Mouse (Mus musculus): ENCODE measurements around the gene Rbm20.

Rbm20 gene

GRCm38 (mm10) chr19:53717364-53717763, 40.3 kb downstream of the Rbm20 start:
- DNase-seq (ENCODE audit: low spot score in 2 of 2), result no peak

GRCm38 (mm10) chr19:53722186-53722585, 45.1 kb downstream of the Rbm20 start:
- DNase-seq (ENCODE audit: low spot score in 2 of 2), result no peak

DNA sequence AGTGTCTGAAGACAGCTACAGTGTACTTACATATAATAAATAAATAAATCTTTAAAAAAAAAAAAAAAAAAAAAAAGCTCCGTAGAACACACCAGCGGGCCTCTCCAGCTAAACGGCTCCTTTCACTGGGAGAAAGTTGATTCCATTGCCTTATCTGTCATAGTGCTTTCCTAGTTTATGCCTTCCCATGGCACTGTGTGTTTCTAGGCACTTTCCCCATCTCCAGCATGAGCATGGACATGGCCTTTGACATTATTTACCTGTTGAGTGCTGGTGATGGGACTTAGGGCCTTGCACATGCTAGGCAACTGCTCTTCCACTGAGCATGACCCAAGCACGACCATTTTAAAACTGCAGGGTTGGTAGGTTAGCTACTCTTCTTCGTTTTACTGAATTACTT, 46.9 kb downstream of the Rbm20 start:
- DNase-seq (ENCODE audit: low spot score in 2 of 2), result no peak

DNA sequence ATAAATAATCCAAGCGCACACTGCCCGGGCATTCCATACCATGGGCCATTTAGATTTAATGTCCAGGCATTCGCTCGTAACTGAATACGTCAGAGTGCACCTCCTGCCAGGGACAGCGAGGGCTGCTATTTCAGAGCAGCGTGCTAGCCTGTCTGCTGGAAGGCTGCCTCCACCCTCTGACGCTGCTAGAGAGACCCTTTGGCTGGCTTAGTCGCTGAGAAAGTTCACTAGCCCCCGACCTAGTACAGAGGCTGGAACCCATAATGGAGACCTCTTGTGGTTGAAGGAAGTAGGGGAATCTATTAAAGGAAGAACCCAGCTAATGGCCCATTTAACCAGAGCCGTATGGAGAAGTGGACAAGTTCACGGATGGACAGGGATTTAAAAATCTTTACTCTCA, 49.2 kb downstream of the Rbm20 start:
- no peak for DNase-seq (ENCODE audit: low spot score in 2 of 2)

GRCm38 (mm10) chr19:53726755-53727154, 49.6 kb downstream of the Rbm20 start:
- no peak for DNase-seq (ENCODE audit: low spot score in 2 of 2)

DNA sequence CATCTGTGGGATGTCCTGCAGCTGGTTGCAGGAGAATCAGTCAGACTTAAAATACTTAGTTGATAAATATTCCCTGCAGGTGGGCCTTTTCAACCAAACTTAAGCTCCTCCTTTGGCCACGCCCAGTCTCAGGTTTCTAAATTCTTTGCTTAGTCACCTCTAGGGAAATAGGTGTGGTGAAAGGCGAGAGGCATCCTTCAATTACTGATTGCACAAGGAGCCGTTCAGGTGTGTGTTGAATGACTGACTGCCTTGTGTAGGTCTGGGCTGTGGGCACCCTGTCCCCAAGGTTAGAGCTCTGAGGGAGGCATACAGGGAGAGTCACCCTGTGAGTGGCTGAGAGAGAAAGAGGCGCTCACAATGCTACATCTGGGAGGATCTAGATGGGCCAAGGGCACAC, 50.2 kb downstream of the Rbm20 start:
- no peak for DNase-seq (ENCODE audit: low spot score in 2 of 2)

DNA sequence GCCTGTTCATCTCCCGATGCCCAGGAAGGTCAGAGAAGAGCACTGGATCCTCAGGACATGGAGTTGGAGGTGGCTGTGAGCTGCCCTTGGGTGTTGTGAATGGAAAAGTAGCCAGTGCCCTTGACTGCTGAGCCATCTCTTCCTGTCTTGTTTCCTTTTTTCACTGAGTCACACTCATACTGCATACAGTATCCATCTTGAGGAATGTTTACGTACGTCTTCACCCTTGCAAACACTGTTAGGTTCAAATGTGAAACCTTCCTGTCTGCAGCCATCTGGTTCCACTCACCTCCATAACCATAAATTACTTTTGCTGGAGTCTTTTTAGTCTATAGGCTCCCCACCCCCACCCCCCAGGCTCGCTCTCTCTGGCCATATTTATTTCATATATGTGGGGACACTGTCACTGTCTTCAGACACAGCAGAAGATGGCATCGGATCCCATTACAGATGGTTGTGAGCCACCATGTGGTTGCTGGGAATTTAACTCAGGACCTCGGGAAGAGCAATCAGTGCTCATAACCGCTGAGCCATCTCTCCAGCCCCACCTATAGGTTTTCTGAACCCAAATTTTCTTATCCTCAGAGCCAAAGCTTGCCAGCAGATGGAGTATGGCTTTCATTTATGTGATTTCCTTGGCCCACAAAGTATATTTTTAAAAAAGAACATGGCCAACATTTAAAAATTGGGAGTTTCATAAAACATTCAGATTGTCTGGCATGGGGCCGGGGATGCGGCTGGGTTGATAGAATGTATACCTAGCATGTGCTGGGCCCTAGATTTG, 51.0 kb downstream of the Rbm20 start:
- no peak for DNase-seq (ENCODE audit: low spot score in 2 of 2)

GRCm38 (mm10) chr19:53729919-53730318, 52.8 kb downstream of the Rbm20 start:
- no peak for DNase-seq (ENCODE audit: low spot score in 2 of 2)

DNA sequence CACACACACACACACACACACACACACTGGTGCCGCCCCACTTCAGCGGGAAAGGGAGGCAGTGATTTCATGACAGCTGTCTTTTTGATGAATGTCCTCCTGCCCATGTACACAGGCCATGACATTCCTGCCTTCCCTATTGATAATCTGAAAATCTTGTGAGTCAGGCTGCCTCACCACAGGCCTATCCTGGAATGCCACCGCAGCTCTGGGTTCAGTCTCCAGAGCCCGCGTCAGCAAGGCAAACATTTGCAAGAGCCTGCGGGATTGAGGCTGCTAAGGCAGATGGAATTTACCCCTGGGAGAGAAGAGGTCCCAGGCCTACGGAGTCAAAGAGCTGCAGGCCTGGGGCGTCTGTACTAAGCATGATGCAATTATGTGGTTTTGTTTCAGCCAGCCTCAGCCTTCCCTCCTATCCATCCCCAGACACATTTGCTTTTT, 54.7 kb downstream of the Rbm20 start:
- no peak for DNase-seq (ENCODE audit: low spot score in 2 of 2)

DNA sequence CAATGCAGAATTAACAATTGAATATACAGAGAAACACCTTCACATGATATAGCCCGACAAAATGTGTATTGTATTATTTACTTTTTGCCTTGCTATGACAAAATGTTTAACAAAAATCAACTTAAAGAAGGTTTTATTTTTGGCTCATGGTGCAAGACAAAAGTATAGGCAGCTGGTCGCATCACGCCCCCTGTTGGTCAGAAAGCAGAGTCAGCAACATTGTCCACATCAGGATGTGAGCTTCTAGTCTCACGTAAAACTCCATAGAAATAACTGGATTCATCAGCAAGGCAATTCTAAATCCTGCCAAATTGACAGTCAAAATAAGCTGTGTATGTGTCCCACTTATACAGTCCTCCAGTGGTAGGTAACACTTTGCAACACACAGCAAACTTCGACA, 57.7 kb downstream of the Rbm20 start:
- no peak for DNase-seq (ENCODE audit: low spot score in 2 of 2)

DNA sequence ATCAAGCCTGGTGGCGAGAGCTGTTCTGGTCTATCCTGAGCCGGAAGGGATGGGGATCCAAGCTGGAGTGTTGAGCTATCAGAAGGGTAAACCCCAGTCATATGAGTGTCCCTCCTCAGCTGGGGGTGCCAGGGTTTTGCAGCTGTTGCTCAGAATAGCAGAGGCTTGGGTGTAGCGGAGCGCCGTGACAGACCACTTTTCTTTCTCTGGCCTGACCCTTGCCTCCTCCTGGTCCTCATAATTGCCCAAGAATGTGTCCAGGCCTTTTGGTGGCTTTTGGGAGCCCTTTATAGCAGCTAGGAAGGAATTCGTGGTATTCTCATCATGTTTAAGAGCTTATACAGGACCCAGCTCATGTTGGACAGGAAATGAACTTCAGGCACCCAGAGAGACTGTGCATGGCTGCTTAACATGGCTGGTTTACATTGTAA, 61.6 kb downstream of the Rbm20 start:
- DNase-seq (ENCODE audit: low spot score in 2 of 2), result no peak

DNA sequence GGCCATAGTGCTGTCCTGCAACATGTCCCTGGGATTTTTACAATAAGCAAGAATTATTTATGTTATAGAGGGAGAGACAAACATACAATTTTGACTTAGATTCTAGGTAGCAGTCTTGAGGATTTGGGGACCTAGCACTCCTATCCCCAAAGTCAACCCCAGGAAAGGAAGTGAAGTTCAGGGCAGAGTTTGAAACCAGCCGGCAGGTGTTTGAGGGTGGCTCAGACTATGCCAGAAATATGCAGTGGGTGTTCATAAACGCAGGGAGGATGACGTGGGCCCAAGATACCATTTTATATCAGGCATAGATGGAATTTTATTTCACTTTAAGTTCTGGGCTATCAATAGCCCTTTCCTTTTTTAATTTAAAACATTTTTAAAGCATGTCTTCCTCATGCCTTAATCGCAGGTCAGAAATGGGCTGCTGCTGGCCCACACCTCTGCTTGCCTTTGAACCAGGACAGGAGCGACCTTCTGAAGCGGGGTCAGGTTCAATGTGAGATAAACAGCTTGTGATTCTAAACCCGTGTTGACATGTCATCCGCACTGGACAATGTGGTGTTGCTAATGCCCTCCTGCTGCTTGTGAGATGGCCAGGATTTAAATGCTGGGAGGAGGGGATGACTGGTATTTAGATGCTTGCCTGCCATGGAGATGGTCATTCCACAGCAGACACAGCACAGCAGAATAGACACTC, 62.6 kb downstream of the Rbm20 start:
- DNase-seq (ENCODE audit: low spot score in 2 of 2), result no peak

- no peak for DNase-seq (ENCODE audit: low spot score in 2 of 2)
Observed at GRCm38 (mm10) chr19:53740750-53741380, 63.8 kb downstream of the Rbm20 start.

- DNase-seq (ENCODE audit: low spot score in 2 of 2), result no peak
Observed at GRCm38 (mm10) chr19:53741902-53742301, 64.8 kb downstream of the Rbm20 start.

DNA sequence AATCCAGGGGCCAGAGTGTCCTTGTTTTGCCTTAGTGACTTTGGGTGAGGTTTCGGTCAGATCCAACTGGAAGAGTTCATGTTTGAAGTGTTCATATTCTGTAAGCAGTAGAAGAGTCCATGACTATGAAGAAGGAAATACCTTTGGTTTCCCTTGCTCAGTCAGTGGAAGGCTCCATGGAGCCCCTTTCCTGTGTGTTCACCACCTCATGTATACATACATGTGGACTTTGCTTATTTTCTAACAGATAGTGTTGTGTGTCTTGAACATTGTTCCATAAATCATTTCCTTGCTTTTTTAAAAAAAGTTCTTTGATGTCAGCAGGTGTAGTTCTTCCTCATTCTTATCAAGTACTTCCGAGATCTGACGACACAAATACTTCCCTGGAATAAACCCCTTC, 68.2 kb downstream of the Rbm20 start:
- DNase-seq (ENCODE audit: low spot score in 2 of 2), result no peak

- DNase-seq (ENCODE audit: low spot score in 2 of 2), result no peak
Observed at GRCm38 (mm10) chr19:53746116-53746515, 69.0 kb downstream of the Rbm20 start.

DNA sequence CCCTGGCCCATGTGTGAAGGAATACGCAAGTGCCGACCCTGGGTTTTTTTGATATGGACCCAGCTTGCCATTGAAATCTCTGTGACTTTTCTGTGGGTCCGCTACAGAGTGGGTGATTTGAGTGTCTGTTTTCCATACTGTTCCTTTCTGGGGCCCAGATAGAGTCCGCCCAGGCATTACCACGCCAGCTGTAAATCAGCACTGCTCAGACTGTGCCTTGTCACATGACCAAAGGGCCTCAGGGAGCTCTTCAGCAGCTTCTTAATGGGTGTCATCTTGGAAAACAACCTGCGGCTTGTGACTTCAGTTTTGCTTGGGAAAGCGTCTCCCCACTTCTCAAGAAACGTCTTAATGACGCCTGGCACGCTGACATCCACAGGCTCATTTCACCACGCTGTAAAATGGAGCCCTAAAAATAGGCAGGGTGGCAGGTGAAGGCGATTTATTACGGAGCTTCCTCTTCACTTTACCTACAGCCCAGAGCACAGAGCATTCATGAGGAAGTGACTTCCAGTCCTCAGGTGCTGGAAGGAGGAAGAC, 71.2 kb downstream of the Rbm20 start:
- DNase-seq (ENCODE audit: low spot score in 2 of 2), result no peak

DNA sequence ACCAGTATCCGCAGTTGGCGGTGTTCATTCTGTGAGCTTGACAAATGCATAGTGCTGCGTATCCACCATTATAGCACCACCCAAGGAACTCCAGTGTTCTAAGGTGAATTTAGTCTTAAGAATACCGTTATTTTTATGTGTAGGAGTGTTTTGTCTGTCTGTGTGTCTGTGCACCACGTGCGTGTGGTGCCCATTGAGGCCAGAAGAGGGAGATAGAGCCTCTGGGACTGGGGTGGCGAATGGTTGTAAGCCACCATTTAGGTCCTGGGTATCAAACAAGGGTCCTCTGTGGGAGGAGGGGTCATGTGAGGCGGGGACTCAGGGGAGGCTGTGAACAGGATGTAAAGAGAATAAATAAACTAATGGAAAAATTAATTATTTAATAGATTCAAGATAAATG, 72.2 kb downstream of the Rbm20 start:
- DNase-seq (ENCODE audit: low spot score in 2 of 2), result no peak

- peak; percentile 15 to 18 for DNase-seq (ENCODE audit: low spot score in 2 of 2)
Observed at GRCm38 (mm10) chr19:53751420-53752185, 74.5 kb downstream of the Rbm20 start.

GRCm38 (mm10) chr19:53752993-53753392, 75.9 kb downstream of the Rbm20 start:
- DNase-seq (ENCODE audit: low spot score in 2 of 2), result no peak

DNA sequence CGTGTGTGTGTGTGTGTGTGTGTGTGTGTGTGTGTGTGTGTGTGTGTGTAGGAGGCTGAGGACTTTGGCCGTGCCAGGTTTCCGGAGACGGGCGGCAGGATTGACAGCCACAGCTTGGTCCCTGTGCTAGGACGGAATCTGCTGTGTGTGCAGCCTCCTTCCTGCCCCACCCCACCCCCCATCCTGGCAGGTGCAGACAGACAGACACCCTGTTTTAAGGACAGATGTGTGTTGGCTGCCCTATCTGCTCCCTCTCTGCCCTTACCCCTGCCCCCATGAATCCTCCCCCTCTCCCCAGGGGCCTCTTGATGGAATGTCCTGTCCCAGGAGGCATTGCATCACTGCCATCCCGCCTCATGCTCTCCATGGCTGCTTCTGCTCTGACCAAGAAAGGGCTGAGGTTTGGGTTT, 77.3 kb downstream of the Rbm20 start:
- DNase-seq (ENCODE audit: low spot score in 2 of 2), result no peak

GRCm38 (mm10) chr19:53755346-53755745, 78.2 kb downstream of the Rbm20 start:
- DNase-seq (ENCODE audit: low spot score in 2 of 2), result no peak

Measured in right cerebral cortex, adult 2 months (tissue).